Mouse (Mus musculus) right cerebral cortex, adult 2 months (tissue): ENCODE results near the gene Clnk.
"Not testable (repeated sequence)": the region's sequence is repeated elsewhere in the genome, so short reads cannot be mapped to it uniquely, and the experiment has no call there.

Source experiments
- DNase-seq, 2 experiments: peaks; one replicate each; pipeline ENCODE4 v3.0.0; 2021 to 2022; ENCODE audit warnings: low spot score in 2 of 2

The Clnk gene

GRCm38 (mm10) chr5:38876622-38877021, at the start of gene Clnk:
TSS of gene Clnk (minus strand) at chr5:38876812.
- DNase-seq = no peak

- DNase-seq = no peak
Measured at GRCm38 (mm10) chr5:38905271-38905670, 28.7 kb upstream of the Clnk start.

GRCm38 (mm10) chr5:38904528-38905044, 28.0 kb upstream of the Clnk start:
- no peak for DNase-seq

DNA sequence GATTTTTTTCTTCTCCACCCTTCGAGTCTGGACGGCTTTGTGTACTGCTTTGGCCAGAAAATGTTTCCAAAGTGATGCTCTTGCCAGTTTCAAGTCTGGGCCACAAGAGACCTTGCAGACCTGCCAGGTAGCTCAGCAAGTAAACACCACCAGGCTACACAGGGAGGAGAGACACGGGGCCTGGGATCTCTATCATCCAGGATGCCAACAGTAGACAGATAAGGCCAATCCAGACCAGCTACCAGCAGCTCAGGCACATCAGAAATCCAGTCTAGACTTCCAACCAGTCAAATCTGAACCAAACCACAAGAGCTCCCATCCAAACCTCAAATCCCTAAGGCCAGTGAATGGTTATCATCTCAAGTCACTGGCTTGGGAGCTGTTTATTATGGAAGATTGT, 26.3 kb upstream of the Clnk start:
- no peak for DNase-seq

- DNase-seq = peak in 1 of 2 experiments; percentile 31
Measured at GRCm38 (mm10) chr5:38899051-38899450, 22.4 kb upstream of the Clnk start.

DNA sequence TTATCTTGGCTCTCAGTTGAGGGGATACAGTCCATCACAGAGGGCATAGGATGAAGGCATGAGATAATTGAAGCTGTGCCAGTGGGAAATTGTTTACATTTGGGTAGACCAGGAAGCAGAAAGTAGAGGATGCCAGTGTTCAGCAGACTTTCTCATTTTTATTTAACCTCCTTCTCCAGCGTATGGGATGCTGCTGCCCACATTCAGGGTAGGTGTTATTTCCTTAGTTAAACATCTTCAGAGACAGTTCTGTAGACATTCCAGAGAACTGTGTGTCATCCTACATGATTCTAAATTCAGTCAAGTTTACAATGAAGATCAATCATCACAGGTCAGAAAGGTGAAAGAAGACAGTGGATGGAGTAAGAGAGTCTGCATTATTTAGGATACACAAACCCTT, 12.0 kb upstream of the Clnk start:
- no peak for DNase-seq

- no peak for DNase-seq
Measured at GRCm38 (mm10) chr5:38886623-38887275, 10.1 kb upstream of the Clnk start.

DNA sequence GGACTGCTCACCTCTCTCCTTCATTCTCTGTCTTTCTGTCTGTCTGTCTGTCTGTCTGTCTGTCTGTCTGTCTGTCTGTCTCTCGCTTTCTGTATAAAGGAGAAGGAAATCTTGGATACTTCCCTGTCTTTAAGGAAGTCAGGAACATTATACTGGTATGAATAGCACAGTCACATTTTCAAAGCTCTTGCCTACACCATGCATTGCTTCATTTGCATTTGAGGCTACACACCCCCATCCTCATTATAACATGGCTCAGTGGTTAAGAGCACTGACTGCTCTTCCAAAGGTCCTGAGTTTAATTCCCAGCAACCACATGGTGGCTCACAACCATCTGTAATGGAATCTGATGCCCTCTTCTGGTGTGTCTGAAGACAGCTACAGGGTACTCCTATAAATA, 6.0 kb upstream of the Clnk start:
- DNase-seq = not testable (repeated sequence)

- peak; percentile 30 to 39 for DNase-seq
Measured at GRCm38 (mm10) chr5:38881728-38882620, 5.4 kb upstream of the Clnk start.

- no peak for DNase-seq
Measured at GRCm38 (mm10) chr5:38881416-38881727, 4.8 kb upstream of the Clnk start.

DNA sequence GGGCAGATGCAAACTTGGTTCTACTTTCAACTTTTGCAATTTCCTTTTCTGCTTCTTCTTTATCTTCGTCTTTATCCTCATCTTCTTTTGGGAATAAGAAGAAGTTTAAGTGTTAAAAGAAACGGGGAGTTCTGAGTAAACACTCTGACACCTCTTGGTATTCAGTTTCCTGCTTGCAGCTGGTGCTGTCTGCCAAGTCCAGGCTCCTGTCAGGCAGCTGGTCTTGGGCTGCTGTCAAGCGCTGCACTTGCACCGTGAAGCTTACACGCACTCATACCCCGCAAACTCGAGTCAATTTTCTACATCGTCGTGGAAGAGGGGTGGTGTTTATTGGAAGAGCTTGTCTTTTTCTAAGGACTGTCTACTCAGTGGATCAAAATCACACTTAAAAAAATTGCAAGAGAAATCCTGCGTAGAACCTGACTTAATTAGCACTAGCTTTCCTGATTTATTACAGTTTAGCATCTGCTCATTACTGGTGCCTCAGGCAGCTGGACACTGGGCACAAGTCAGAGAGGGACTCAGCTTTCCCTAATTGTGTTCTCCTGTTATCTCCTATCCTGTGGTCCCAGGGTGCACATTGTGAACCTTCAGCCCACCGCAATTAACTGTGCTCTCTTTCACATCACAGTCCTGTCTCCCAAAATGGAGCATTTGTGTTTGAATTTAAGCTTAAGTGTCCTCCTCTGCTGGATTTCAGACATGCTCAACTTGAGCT, 3.5 kb upstream of the Clnk start:
- DNase-seq = peak in 1 of 2 experiments; percentile 44

DNA sequence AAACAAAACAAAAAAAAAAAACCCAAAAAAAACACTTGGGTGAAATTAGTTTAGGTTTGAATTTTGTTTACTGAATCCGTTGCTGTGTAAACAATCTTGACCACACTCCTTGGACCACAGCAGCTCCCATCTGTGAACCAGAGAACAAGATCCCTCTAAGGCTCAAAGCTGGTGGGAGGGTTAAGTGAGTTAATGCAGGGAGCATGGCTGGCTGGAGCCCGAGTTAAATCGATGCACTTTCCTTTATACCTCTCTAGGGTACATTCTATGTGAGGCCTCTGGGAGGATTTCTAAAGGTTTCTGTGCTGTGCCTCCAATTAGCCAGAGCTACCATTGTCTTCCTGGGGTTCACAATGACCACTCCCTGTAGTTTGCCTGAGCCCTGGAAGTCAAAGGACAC, 1.2 kb downstream of the Clnk start:
- no peak for DNase-seq

DNA sequence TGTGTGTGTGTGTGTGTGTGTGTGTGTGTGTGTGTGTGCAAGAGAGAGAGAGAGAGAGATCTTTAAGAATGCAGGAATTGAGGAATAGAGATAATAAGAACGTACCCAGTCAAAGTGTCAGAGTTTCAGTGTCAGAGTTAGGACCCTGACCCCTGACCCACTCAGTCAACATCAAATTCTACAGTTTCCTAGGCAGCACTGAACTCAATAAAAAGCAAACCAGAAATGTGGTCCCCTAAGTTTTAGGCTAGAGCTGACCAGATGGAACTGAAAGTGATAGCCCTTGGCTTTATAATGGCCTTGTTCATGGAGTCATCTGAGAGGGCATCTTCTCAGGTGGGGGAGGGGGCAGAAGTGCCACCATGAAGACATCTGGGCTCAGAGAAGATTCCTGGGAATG, 1.7 kb downstream of the Clnk start:
- no peak for DNase-seq

- DNase-seq = no peak
Measured at GRCm38 (mm10) chr5:38872906-38873305, 3.7 kb downstream of the Clnk start.

DNA sequence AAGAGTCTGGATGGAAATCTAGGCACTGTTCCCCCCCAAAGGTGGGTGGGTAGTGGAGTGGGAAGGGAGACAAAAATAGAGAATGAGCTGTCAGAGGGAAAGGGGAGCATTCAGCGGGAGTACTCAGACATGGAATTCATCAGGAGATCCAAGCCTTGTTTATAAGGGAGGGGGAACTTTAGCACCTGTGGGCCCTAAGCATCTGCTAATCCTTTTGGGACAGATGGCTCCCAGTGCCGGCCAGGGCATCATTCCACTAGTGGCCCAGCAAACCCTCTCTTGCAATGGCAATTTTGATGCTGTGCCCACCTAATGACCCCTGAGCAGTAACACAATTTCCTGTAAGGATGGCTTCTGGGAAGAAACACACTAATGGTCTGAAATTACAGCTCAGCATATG, 5.0 kb downstream of the Clnk start:
- peak; percentile 50 to 51 for DNase-seq

- no peak for DNase-seq
Measured at GRCm38 (mm10) chr5:38870485-38870884, 6.1 kb downstream of the Clnk start.

DNA sequence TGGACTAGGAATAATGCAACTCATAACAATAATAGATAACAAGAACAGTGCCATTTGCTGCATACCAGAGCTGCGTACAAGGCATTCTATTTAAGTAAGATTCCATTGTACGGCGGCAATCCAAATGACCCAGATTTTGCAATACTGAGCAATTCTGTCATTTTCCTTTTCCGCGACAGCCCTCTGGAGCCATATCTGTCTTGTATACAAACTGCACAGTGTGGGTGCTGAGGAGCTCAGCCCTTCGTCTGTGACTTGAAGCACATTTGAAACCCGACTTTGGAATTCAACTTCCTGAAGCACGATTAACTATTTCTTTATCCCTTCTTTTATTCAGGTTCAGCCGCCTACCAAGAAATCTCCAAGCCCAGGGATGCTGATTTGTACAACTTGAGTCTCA, 6.6 kb downstream of the Clnk start:
- peak in 1 of 2 experiments; percentile 25 for DNase-seq

DNA sequence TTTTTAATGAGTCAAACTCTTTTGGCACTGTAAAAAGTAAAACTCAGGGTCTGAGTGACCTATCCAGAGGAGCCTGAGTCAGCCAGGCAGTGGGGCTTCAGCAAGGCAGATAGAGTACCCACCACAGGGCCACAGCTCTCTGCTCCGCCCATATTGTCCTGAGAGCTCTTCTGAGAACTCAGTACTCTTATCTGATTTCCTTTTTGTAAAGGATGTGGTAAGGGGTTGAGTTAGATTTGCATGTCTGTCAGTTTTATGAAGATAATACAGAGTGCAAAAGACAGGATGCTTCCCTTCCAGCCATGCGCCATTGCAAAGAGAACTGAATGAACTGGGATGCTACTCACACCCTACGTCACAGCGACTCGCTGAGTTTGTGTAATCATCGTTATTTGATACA, 12.0 kb downstream of the Clnk start:
- no peak for DNase-seq

GRCm38 (mm10) chr5:38863029-38863428, 13.6 kb downstream of the Clnk start:
- no peak for DNase-seq

DNA sequence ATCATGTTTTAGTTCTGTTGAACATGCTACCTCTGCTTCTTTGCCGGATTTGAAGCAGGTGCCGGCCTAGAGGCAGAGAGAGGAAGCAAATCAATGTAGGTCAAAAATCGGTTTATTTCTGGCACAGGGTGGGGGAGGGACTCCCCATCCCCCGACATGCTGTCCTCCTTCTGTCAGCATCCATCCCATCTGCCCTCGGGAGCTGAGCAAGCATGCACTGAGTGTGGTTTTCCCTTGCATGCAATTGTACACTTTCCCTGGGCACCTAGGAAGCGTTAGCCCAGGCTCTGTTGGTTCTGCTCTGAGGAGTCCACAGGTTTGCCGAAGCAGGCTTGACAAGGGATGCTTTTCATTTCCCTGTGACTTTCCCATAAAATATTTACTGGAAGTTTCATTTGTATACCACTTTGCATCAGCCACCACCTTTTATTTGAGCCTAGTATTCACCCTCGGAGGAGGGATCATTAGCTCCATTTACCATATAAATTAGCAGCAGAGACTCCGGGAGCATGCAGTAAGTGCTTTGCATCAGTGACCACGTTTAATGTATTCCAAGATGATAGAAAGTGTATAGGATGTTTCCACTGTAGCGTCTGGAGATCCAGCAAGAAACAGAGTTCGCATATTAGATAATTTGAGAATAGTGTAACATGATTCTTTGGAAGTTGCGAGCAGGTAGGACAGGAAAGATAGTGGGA, 14.2 kb downstream of the Clnk start:
- no peak for DNase-seq

- no peak for DNase-seq
Measured at GRCm38 (mm10) chr5:38858015-38858721, 18.4 kb downstream of the Clnk start.
